Comparison of ENCODE assay signal across 31 mouse cellular contexts in the genomic region with DNA sequence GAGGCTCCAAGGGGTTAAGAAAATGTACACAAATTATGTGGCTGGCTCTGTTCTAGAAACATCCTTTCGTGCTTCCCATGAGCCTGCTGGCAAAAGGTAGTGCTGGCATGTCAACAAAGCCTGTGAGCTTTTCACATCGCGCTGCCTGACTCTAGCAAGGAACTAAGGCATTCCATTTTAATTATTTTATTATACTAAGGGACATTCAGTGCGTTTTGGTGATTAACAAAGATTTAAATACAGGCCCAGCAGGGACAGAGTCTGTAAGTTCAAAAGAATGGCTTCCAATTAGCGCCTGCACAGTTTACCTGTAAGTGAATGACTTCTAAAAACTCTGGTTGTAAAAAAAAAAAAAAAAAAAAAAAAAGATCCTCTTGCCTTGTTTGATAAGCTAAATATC.
"Had no signal": no experiment of that assay in that cellular context is flagged by ENCODE, and none has a peak within 500 bp of the region (broad histone marks: within the 10 kb centered on the region; RNA-seq: fewer than 3 reads in every experiment).

No protein-coding gene starts in this region.

- H3K4me2 ChIP-seq: limb, embryonic 12.5 days; limb, embryonic 13.5 days; limb, embryonic 15.5 days; liver, embryonic 11.5 days; liver, embryonic 12.5 days; liver, embryonic 13.5 days; liver, embryonic 15.5 days; lung, embryonic 14.5 days; lung, embryonic 15.5 days; midbrain, embryonic 11.5 days; midbrain, embryonic 12.5 days; midbrain, embryonic 13.5 days; midbrain, embryonic 15.5 days; neural tube, embryonic 12.5 days; neural tube, embryonic 13.5 days had no signal

- H3K9ac ChIP-seq: limb, embryonic 12.5 days; limb, embryonic 13.5 days; limb, embryonic 15.5 days; liver, embryonic 12.5 days; liver, embryonic 13.5 days; liver, embryonic 14.5 days; liver, embryonic 15.5 days; liver, postnatal 0 days; lung, embryonic 14.5 days; lung, embryonic 15.5 days; midbrain, embryonic 12.5 days; midbrain, embryonic 13.5 days; midbrain, embryonic 15.5 days; neural tube, embryonic 12.5 days; neural tube, embryonic 13.5 days had no signal

- ATAC-seq: liver, embryonic 12.5 days; liver, postnatal 0 days; lung, postnatal 0 days; midbrain, embryonic 13.5 days; midbrain, embryonic 15.5 days; midbrain, embryonic 16.5 days had no signal

- H3K36me3 ChIP-seq: limb, embryonic 10.5 days; limb, embryonic 12.5 days; limb, embryonic 13.5 days; limb, embryonic 15.5 days; liver, embryonic 12.5 days; liver, embryonic 13.5 days; liver, embryonic 15.5 days; lung, embryonic 15.5 days; midbrain, embryonic 10.5 days; midbrain, embryonic 12.5 days; midbrain, embryonic 13.5 days; midbrain, embryonic 15.5 days; neural tube, embryonic 12.5 days; neural tube, embryonic 13.5 days had no signal

- H3K4me3 ChIP-seq: limb, embryonic 10.5 days; limb, embryonic 12.5 days; limb, embryonic 13.5 days; limb, embryonic 15.5 days; liver, embryonic 12.5 days; liver, embryonic 13.5 days; liver, embryonic 15.5 days; lung, embryonic 15.5 days; megakaryocyte, embryonic 14.5 days; midbrain, embryonic 10.5 days; midbrain, embryonic 12.5 days; midbrain, embryonic 13.5 days; midbrain, embryonic 15.5 days; myocyte; neural tube, embryonic 12.5 days; neural tube, embryonic 13.5 days had no signal

- DNase-seq: left cerebral cortex, postnatal 4 days; liver; liver, embryonic 13.5 days; liver, postnatal 0 days; lung, adult 18-20 months; lung, adult 2 months; lung, embryonic 14.5 days; lung, postnatal 10 days; lung, postnatal 14 days; lung, postnatal 4 days had no signal

- H3K9me3 ChIP-seq: limb, embryonic 10.5 days; limb, embryonic 12.5 days; limb, embryonic 13.5 days; limb, embryonic 15.5 days; liver, embryonic 12.5 days; liver, embryonic 13.5 days; liver, embryonic 15.5 days; lung, embryonic 15.5 days; megakaryocyte, embryonic 14.5 days; midbrain, embryonic 10.5 days; midbrain, embryonic 12.5 days; midbrain, embryonic 13.5 days; midbrain, embryonic 15.5 days; neural tube, embryonic 12.5 days; neural tube, embryonic 13.5 days had no signal

- H3K4me1 ChIP-seq: limb, embryonic 10.5 days; limb, embryonic 12.5 days; limb, embryonic 13.5 days; limb, embryonic 15.5 days; liver, embryonic 12.5 days; liver, embryonic 13.5 days; liver, embryonic 15.5 days; megakaryocyte, embryonic 14.5 days; midbrain, embryonic 10.5 days; neural tube, embryonic 12.5 days had no signal

- H3K27ac ChIP-seq: limb, embryonic 10.5 days; limb, embryonic 12.5 days; limb, embryonic 13.5 days; limb, embryonic 15.5 days; liver, embryonic 12.5 days; liver, embryonic 13.5 days; liver, embryonic 14.5 days; liver, embryonic 15.5 days; lung, embryonic 15.5 days; macrophage; midbrain, embryonic 10.5 days; midbrain, embryonic 12.5 days; midbrain, embryonic 13.5 days; midbrain, embryonic 15.5 days; neural tube, embryonic 12.5 days; neural tube, embryonic 13.5 days had no signal

- H3K27me3 ChIP-seq: limb, embryonic 12.5 days; limb, embryonic 13.5 days; limb, embryonic 15.5 days; liver, embryonic 12.5 days; liver, embryonic 13.5 days; liver, embryonic 15.5 days; lung, embryonic 15.5 days; megakaryocyte, embryonic 14.5 days; midbrain, embryonic 13.5 days; midbrain, embryonic 15.5 days; neural tube, embryonic 12.5 days; neural tube, embryonic 13.5 days had no signal
